Mouse (Mus musculus): ENCODE results near the gene Tmem206. TPM values are rescaled to one million over a fixed set of nuclear protein-coding genes. Genes with fewer than 3 reads are reported as not detected.
A peak's percentile ranks its signal among the peaks of the same experiment; 100 is the strongest.

The Tmem206 gene
- total and polyA plus RNA-seq, 3 experiments: 3.7 to 22.6 (median 9.2) TPM

DNA sequence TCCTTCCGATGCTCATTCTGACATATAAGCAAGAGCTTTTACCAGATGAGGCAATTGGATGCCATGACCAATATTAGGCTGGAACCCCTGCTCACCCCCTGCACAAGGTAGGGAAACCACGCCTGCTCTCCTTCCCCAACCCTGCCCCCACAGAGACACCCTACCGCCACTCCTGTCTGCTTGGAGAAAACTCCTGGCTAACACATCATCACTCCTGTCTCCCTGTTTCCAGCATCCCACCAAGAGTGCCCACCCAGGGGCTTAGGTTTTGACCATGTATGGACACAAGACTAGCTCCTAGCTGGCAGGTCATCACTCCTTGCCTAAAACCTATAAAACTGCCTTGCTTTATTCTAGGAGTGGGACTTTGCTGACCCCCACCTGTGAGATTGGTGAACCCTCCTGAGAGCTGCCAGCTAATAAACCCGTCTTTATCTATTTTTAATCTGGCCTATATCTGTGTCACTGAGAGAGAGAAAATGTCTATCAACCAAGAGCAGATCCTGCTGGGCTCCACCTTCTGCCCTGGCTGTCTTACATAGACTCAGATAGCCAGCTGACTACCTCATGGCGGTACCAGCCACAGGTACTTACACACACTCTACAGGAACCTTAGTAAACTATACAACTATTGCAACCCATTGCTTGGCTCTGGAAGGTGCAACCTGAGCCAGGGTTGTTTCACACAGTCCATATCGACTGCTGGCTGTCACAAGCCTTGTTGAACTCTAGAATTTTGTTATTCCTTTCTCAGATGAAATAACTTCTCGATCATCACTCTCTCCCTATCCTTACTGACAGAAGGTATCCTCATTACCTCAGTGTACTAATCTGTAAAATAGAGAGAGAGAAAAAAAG is 750 bp upstream of the Tmem206 start:
- H3K4me3 ChIP-seq (ENCODE audit: low read depth, low read length): no peak overlapping the region
- no peak for DNase-seq (ENCODE audit: low spot score)

DNA sequence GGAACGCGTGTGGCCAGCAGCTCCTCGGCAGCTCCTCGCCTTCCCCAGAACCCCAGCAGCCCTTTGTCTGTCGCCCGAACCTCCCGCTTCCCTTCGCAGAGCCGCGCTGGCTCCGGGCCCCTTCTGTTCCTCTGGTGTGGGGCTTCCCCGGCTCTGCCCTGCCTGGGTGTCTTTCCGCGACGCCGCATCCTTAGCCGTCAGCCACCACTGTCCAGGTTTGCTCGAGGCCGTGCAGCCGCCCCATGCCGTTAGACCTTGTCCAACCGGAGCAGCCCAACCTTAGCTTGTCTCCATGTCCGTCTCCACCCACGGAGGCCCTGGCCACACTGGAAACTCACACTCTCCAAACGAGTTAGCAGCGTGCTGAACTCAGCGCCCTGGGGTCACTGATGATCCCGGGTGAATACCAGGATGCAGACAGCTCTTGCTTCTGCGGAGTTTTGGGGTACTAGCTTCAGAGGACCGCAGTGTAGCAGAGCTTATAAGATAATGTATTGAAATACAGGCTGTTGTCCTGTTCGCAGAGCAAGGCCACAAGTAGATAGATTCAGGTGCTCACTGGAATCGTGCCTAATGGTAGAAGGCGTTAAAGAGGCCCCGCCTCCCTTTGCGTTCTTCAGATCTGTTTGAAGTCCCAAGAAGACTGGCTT is 646 bp downstream of the Tmem206 start:
- DNase-seq (ENCODE audit: low spot score): peak; percentile 66
- ATAC-seq (ENCODE audit: extremely low read depth, insufficient number of reproducible peaks, low FRiP score, poor library complexity, severe bottlenecking): 0 out of 2 replicates have a peak, but pooled peaks have one; percentile 1

More for the DNA sequence above, 750 bp upstream of the Tmem206 start:
- TF ChIP-seq GATA2 (IDR thresholded peaks at IDR 0.05; ENCODE audit: borderline replicate concordance, low read depth, low read length) (no peak), GATA1 (IDR thresholded peaks at IDR 0.05; ENCODE audit: borderline replicate concordance, low read length) (no peak), POLR2AphosphoS5 (IDR thresholded peaks at IDR 0.05; ENCODE audit: insufficient replicate concordance, low read depth, low read length) (no peak), CTCF (IDR thresholded peaks at IDR 0.05; ENCODE audit: low read depth, low read length) (no peak), TAL1 (conservative IDR thresholded peaks at IDR 0.05; ENCODE audit: low read depth, low read length) (no peak)
- H3K9me3 ChIP-seq (replicated peaks): no peaks in the 10 kb centered on the region
- H3K36me3 ChIP-seq (replicated peaks): peaks cover 25% of the 10 kb centered on the region
- ATAC-seq (ENCODE audit: extremely low read depth, insufficient number of reproducible peaks, low FRiP score, poor library complexity, severe bottlenecking): no peak
- peaks cover 48% of the 10 kb centered on the region for H3K4me1 ChIP-seq (ENCODE audit: insufficient read depth, low read depth, low read length)
- peaks cover 3% of the 10 kb centered on the region; the same call in 1 of the 2 replicates for H3K27me3 ChIP-seq (ENCODE audit: insufficient read depth, low read length)

GRCm38 (mm10) chr1:191327258-191327657 is 1.5 kb downstream of the Tmem206 start:
- Histone ChIP-seq H3K36me3 (replicated peaks) (peaks cover 48% of the 10 kb centered on the region), H3K27me3 (ENCODE audit: insufficient read depth, low read length) (no peaks in the 10 kb centered on the region), H3K4me3 (ENCODE audit: low read depth, low read length) (no peak overlapping the region), H3K4me1 (ENCODE audit: insufficient read depth, low read depth, low read length) (peaks cover 47% of the 10 kb centered on the region), H3K9me3 (replicated peaks) (no peaks in the 10 kb centered on the region)
- TF ChIP-seq TAL1 (conservative IDR thresholded peaks at IDR 0.05; ENCODE audit: low read depth, low read length): no peak
- TF ChIP-seq GATA2 (IDR thresholded peaks at IDR 0.05; ENCODE audit: borderline replicate concordance, low read depth, low read length): no peak
- no peak for TF ChIP-seq POLR2AphosphoS5 (IDR thresholded peaks at IDR 0.05; ENCODE audit: insufficient replicate concordance, low read depth, low read length)
- TF ChIP-seq GATA1 (IDR thresholded peaks at IDR 0.05; ENCODE audit: borderline replicate concordance, low read length): no peak
- TF ChIP-seq CTCF (IDR thresholded peaks at IDR 0.05; ENCODE audit: low read depth, low read length): no peak
- DNase-seq (ENCODE audit: low spot score): no peak
- no peak for ATAC-seq (ENCODE audit: extremely low read depth, insufficient number of reproducible peaks, low FRiP score, poor library complexity, severe bottlenecking)

More for the DNA sequence above, 646 bp downstream of the Tmem206 start:
- Histone ChIP-seq H3K4me1 (ENCODE audit: insufficient read depth, low read depth, low read length) (peaks cover 47% of the 10 kb centered on the region), H3K4me3 (ENCODE audit: low read depth, low read length) (peak overlapping the region; percentile 93), H3K36me3 (replicated peaks) (peaks cover 39% of the 10 kb centered on the region), H3K9me3 (replicated peaks) (no peaks in the 10 kb centered on the region), H3K27me3 (ENCODE audit: insufficient read depth, low read length) (no peaks in the 10 kb centered on the region; the same call in 1 of the 2 replicates)
- TF ChIP-seq GATA2 (IDR thresholded peaks at IDR 0.05; ENCODE audit: borderline replicate concordance, low read depth, low read length): no peak
- TF ChIP-seq GATA1 (IDR thresholded peaks at IDR 0.05; ENCODE audit: borderline replicate concordance, low read length): no peak
- no peak for TF ChIP-seq CTCF (IDR thresholded peaks at IDR 0.05; ENCODE audit: low read depth, low read length)
- TF ChIP-seq POLR2AphosphoS5 (IDR thresholded peaks at IDR 0.05; ENCODE audit: insufficient replicate concordance, low read depth, low read length): no peak
- no peak for TF ChIP-seq TAL1 (conservative IDR thresholded peaks at IDR 0.05; ENCODE audit: low read depth, low read length)

GRCm38 (mm10) chr1:191328019-191328441 is 2.3 kb downstream of the Tmem206 start:
- Histone ChIP-seq H3K9me3 (replicated peaks) (no peaks in the 10 kb centered on the region), H3K4me3 (ENCODE audit: low read depth, low read length) (no peak overlapping the region; the same call in 1 of the 2 replicates), H3K36me3 (replicated peaks) (peaks cover 56% of the 10 kb centered on the region), H3K4me1 (ENCODE audit: insufficient read depth, low read depth, low read length) (peaks cover 48% of the 10 kb centered on the region), H3K27me3 (ENCODE audit: insufficient read depth, low read length) (no peaks in the 10 kb centered on the region)
- peak; percentile 24 for DNase-seq (ENCODE audit: low spot score)
- peak; percentile 38; the same call in 1 of the 2 replicates for ATAC-seq (ENCODE audit: extremely low read depth, insufficient number of reproducible peaks, low FRiP score, poor library complexity, severe bottlenecking)
- TF ChIP-seq GATA2 (IDR thresholded peaks at IDR 0.05; ENCODE audit: borderline replicate concordance, low read depth, low read length) (no peak), TAL1 (conservative IDR thresholded peaks at IDR 0.05; ENCODE audit: low read depth, low read length) (no peak), CTCF (IDR thresholded peaks at IDR 0.05; ENCODE audit: low read depth, low read length) (no peak), GATA1 (IDR thresholded peaks at IDR 0.05; ENCODE audit: borderline replicate concordance, low read length) (no peak), POLR2AphosphoS5 (IDR thresholded peaks at IDR 0.05; ENCODE audit: insufficient replicate concordance, low read depth, low read length) (no peak)

DNA sequence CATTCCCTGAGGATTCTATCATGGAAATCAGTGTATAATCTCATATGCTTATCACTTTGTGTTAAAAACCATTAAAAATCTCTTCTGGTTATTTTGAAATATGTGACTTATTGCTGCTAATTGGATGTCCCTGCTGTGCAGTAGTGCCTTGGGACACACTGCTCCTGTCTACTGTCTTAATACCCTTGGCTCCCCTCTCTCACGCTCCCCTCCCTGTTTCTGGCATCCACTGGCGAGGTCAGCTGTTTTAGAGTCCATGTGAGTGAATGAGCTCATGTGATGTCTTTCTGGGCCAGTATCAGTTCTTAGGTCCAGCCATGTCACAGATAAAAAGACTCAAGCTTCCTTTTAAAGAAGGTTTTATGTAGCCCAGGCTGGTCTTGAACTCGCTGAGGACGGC is 4.6 kb downstream of the Tmem206 start:
- DNase-seq (ENCODE audit: low spot score): no peak
- Histone ChIP-seq H3K27me3 (ENCODE audit: insufficient read depth, low read length) (no peaks in the 10 kb centered on the region), H3K9me3 (replicated peaks) (no peaks in the 10 kb centered on the region), H3K4me3 (ENCODE audit: low read depth, low read length) (no peak overlapping the region), H3K4me1 (ENCODE audit: insufficient read depth, low read depth, low read length) (peaks cover 43% of the 10 kb centered on the region), H3K36me3 (replicated peaks) (peaks cover 73% of the 10 kb centered on the region)
- TF ChIP-seq CTCF (IDR thresholded peaks at IDR 0.05; ENCODE audit: low read depth, low read length) (no peak), POLR2AphosphoS5 (IDR thresholded peaks at IDR 0.05; ENCODE audit: insufficient replicate concordance, low read depth, low read length) (no peak), GATA1 (IDR thresholded peaks at IDR 0.05; ENCODE audit: borderline replicate concordance, low read length) (no peak), GATA2 (IDR thresholded peaks at IDR 0.05; ENCODE audit: borderline replicate concordance, low read depth, low read length) (no peak), TAL1 (conservative IDR thresholded peaks at IDR 0.05; ENCODE audit: low read depth, low read length) (no peak)
- ATAC-seq (ENCODE audit: extremely low read depth, insufficient number of reproducible peaks, low FRiP score, poor library complexity, severe bottlenecking): no peak

DNA sequence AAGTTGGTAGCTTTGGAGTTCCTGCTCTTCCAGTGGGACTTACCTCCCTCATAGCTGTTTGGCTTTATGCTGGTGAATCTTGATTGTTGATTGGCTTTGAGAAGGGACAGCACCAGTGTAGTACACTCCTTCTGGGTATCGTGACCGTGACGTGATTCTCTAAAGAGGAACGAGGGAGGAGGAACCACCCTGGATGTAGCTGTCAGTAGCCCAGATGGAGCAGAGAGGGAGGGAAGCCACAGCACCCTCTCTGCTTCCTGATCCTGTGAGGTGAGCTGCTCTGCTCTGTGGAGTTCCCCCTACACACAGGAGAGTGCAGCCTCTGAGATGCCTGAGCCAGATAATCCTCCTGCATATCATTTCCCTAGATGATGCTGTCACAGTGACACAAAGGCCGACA is 8.8 kb downstream of the Tmem206 start:
- peaks cover 10% of the 10 kb centered on the region for H3K4me1 ChIP-seq (ENCODE audit: insufficient read depth, low read depth, low read length)
- TF ChIP-seq GATA1 (IDR thresholded peaks at IDR 0.05; ENCODE audit: borderline replicate concordance, low read length) (no peak), POLR2AphosphoS5 (IDR thresholded peaks at IDR 0.05; ENCODE audit: insufficient replicate concordance, low read depth, low read length) (no peak), CTCF (IDR thresholded peaks at IDR 0.05; ENCODE audit: low read depth, low read length) (no peak), GATA2 (IDR thresholded peaks at IDR 0.05; ENCODE audit: borderline replicate concordance, low read depth, low read length) (no peak), TAL1 (conservative IDR thresholded peaks at IDR 0.05; ENCODE audit: low read depth, low read length) (no peak)
- no peak overlapping the region for H3K4me3 ChIP-seq (ENCODE audit: low read depth, low read length)
- ATAC-seq (ENCODE audit: extremely low read depth, insufficient number of reproducible peaks, low FRiP score, poor library complexity, severe bottlenecking) (no peak; the same call in 1 of the 2 replicates), DNase-seq (ENCODE audit: low spot score) (no peak)
- peaks cover 88% of the 10 kb centered on the region for H3K36me3 ChIP-seq (replicated peaks)
- no peaks in the 10 kb centered on the region for H3K27me3 ChIP-seq (ENCODE audit: insufficient read depth, low read length)
- H3K9me3 ChIP-seq (replicated peaks): no peaks in the 10 kb centered on the region
